Mouse (Mus musculus) stomach, embryonic 14.5 days (tissue): Measurements from ENCODE around the gene Nyap2. TPM values are rescaled to one million over a fixed set of nuclear protein-coding genes. Genes with fewer than 3 reads are reported as not detected.

ENCODE experiments used
- ATAC-seq: fragments of 200-750 bp; cut with Nextera tagmentation; 2 replicates; pipeline ENCODE4 v1.8.0; 2017; ENCODE audit warnings: low read depth, moderate TSS enrichment; ENCODE audit not compliant: insufficient number of reproducible peaks, insufficient read depth, low FRiP score
- H3K27ac ChIP-seq: fragments of 300-500 bp; sonication (generic); 2 replicates; pipeline ENCODE4 v1.5.1; 2014; ENCODE audit warnings: mild to moderate bottlenecking, low read length, moderate library complexity, mixed read lengths
- H3K27me3 ChIP-seq: fragments of 300-500 bp; sonication (generic); 2 replicates; pipeline ENCODE4 v1.6.1; 2014; ENCODE audit warnings: low read length, control low read depth, mixed read lengths; ENCODE audit not compliant: control insufficient read depth, insufficient read depth
- H3K36me3 ChIP-seq: fragments of 300-500 bp; sonication (generic); 2 replicates; pipeline ENCODE4 v1.6.1; 2014; ENCODE audit warnings: mild to moderate bottlenecking, control low read depth, low read length, moderate library complexity, mixed read lengths; ENCODE audit not compliant: control insufficient read depth, insufficient read depth
- H3K4me1 ChIP-seq: fragments of 300-500 bp; sonication (generic); 2 replicates; pipeline ENCODE4 v1.6.1; 2014; ENCODE audit warnings: low read length, control low read depth, mixed read lengths; ENCODE audit not compliant: control insufficient read depth, insufficient read depth
- H3K4me2 ChIP-seq: fragments of 300-500 bp; sonication (generic); replicated peaks from 2 replicates; pipeline ENCODE4 v1.6.1; 2014; ENCODE audit warnings: low read depth, low read length, control low read depth
- H3K4me3 ChIP-seq: fragments of 300-500 bp; sonication (generic); 2 replicates; pipeline ENCODE4 v1.5.1; 2014; ENCODE audit warnings: low read depth, low read length, control low read depth
- H3K9ac ChIP-seq: fragments of 300-500 bp; sonication (generic); replicated peaks from 2 replicates; pipeline ENCODE4 v1.6.1; 2014; ENCODE audit warnings: low read depth, mild to moderate bottlenecking, control low read depth, low read length, moderate library complexity, mixed read lengths
- H3K9me3 ChIP-seq: fragments of 300-500 bp; sonication (generic); 2 replicates; pipeline ENCODE4 v1.6.1; 2016; ENCODE audit warnings: low read depth, low read length, control low read depth; ENCODE audit not compliant: control insufficient read depth
- WGBS: fragments of 180-500 bp; shearing (Covaris S2); extraction: QIAGEN DNeasy Blood & Tissue Kit; methylation state at CpG from one replicate; pipeline ENCODE4 v1.1.7; 2014; 5-methylcytosine and 5-hydroxymethylcytosine counted together
- polyA plus RNA-seq: library from polyadenylated mRNA; unstranded; fragments of >200 nt; fragmentation: Nextera tagmentation; extraction: Ambion mirVana; gene quantifications from 2 replicates; pipeline ENCODE4 v1.2.1, GENCODE M21; 2014

Nyap2 gene
- polyA plus RNA-seq, 1 experiment from 2014 or later = 0.56 TPM

- no peaks in the 10 kb centered on the region for H3K36me3 ChIP-seq
- no peaks in the 10 kb centered on the region for H3K4me1 ChIP-seq
- H3K4me3 ChIP-seq = no peak overlapping the region
- H3K9me3 ChIP-seq = no peaks in the 10 kb centered on the region
- no peaks in the 10 kb centered on the region for H3K27me3 ChIP-seq
- H3K27ac ChIP-seq = no peak overlapping the region
- H3K9ac ChIP-seq = no peak overlapping the region
- ATAC-seq = no peak
- no peak overlapping the region for H3K4me2 ChIP-seq
Measured at GRCm38 (mm10) chr1:81145576-81145975, 68.8 kb downstream of the Nyap2 start.

- Histone ChIP-seq H3K9ac (no peak overlapping the region), H3K4me2 (no peak overlapping the region), H3K27me3 (no peaks in the 10 kb centered on the region), H3K27ac (no peak overlapping the region), H3K36me3 (no peaks in the 10 kb centered on the region), H3K4me3 (no peak overlapping the region), H3K9me3 (no peaks in the 10 kb centered on the region), H3K4me1 (no peaks in the 10 kb centered on the region)
- WGBS = 80% methylated on average over 3 of the region's 3 CpGs
- no peak for ATAC-seq
Measured at GRCm38 (mm10) chr1:81169245-81169644, 92.5 kb downstream of the Nyap2 start.

- Histone ChIP-seq H3K9ac (no peak overlapping the region), H3K27ac (no peak overlapping the region), H3K4me1 (no peaks in the 10 kb centered on the region), H3K4me3 (no peak overlapping the region), H3K27me3 (no peaks in the 10 kb centered on the region), H3K4me2 (no peak overlapping the region), H3K9me3 (no peaks in the 10 kb centered on the region), H3K36me3 (no peaks in the 10 kb centered on the region)
- no peak for ATAC-seq
Measured at GRCm38 (mm10) chr1:81172703-81173102, 96.0 kb downstream of the Nyap2 start.

GRCm38 (mm10) chr1:81173303-81173702 is 96.6 kb downstream of the Nyap2 start:
- no peak overlapping the region for H3K9ac ChIP-seq
- no peak overlapping the region for H3K4me3 ChIP-seq
- no peak for ATAC-seq
- no peaks in the 10 kb centered on the region for H3K9me3 ChIP-seq
- 69% methylated on average over 1 of the region's 1 CpGs for WGBS
- H3K27ac ChIP-seq = no peak overlapping the region
- no peaks in the 10 kb centered on the region for H3K36me3 ChIP-seq
- H3K4me2 ChIP-seq = no peak overlapping the region
- no peaks in the 10 kb centered on the region for H3K4me1 ChIP-seq
- H3K27me3 ChIP-seq = no peaks in the 10 kb centered on the region

- no peaks in the 10 kb centered on the region for H3K9me3 ChIP-seq
- H3K27ac ChIP-seq = no peak overlapping the region
- no peak for ATAC-seq
- no peaks in the 10 kb centered on the region for H3K36me3 ChIP-seq
- H3K4me3 ChIP-seq = no peak overlapping the region
- H3K27me3 ChIP-seq = no peaks in the 10 kb centered on the region
- no peak overlapping the region for H3K9ac ChIP-seq
- no peaks in the 10 kb centered on the region for H3K4me1 ChIP-seq
- H3K4me2 ChIP-seq = no peak overlapping the region
- WGBS = 90% methylated on average over 4 of the region's 4 CpGs
Measured at GRCm38 (mm10) chr1:81179725-81180124, 103.0 kb downstream of the Nyap2 start.

- H3K27me3 ChIP-seq = no peaks in the 10 kb centered on the region
- WGBS = 65% methylated on average over 3 of the region's 3 CpGs
- H3K4me3 ChIP-seq = no peak overlapping the region
- H3K9me3 ChIP-seq = no peaks in the 10 kb centered on the region
- no peaks in the 10 kb centered on the region for H3K4me1 ChIP-seq
- no peak overlapping the region for H3K27ac ChIP-seq
- no peak for ATAC-seq
- no peak overlapping the region for H3K4me2 ChIP-seq
- H3K36me3 ChIP-seq = no peaks in the 10 kb centered on the region
- H3K9ac ChIP-seq = no peak overlapping the region
Measured at GRCm38 (mm10) chr1:81180686-81181085, 103.9 kb downstream of the Nyap2 start.

- Histone ChIP-seq H3K27ac (no peak overlapping the region), H3K4me2 (no peak overlapping the region), H3K9me3 (no peaks in the 10 kb centered on the region), H3K4me1 (no peaks in the 10 kb centered on the region), H3K4me3 (no peak overlapping the region), H3K27me3 (no peaks in the 10 kb centered on the region), H3K36me3 (no peaks in the 10 kb centered on the region), H3K9ac (no peak overlapping the region)
- ATAC-seq = no peak
- 85% methylated on average over 2 of the region's 2 CpGs for WGBS
Measured at GRCm38 (mm10) chr1:81209536-81209935, 132.8 kb downstream of the Nyap2 start.

GRCm38 (mm10) chr1:81211491-81211890 is 134.7 kb downstream of the Nyap2 start:
- Histone ChIP-seq H3K4me3 (no peak overlapping the region), H3K4me2 (no peak overlapping the region), H3K9ac (no peak overlapping the region), H3K4me1 (no peaks in the 10 kb centered on the region), H3K9me3 (no peaks in the 10 kb centered on the region), H3K27me3 (no peaks in the 10 kb centered on the region), H3K27ac (no peak overlapping the region), H3K36me3 (no peaks in the 10 kb centered on the region)
- WGBS = 41% methylated on average over 4 of the region's 4 CpGs
- no peak for ATAC-seq

- no peaks in the 10 kb centered on the region for H3K36me3 ChIP-seq
- no peak for ATAC-seq
- WGBS = 75% methylated on average over 1 of the region's 1 CpGs
Measured at GRCm38 (mm10) chr1:81219790-81220189, 143.0 kb downstream of the Nyap2 start.

More at GRCm38 (mm10) chr1:81219790-81220189, 143.0 kb downstream of the Nyap2 start:
- Histone ChIP-seq H3K9me3 (no peaks in the 10 kb centered on the region), H3K4me1 (no peaks in the 10 kb centered on the region), H3K9ac (no peak overlapping the region), H3K27ac (no peak overlapping the region), H3K4me2 (no peak overlapping the region), H3K4me3 (no peak overlapping the region), H3K27me3 (no peaks in the 10 kb centered on the region)
